Mouse (Mus musculus) kidney, adult 2 months (tissue): Measurements from ENCODE around the gene Ltbp1. TPM values are rescaled to one million over a fixed set of nuclear protein-coding genes. Genes with fewer than 3 reads are reported as not detected.

Experiments used
- DNase-seq: peaks from one replicate; pipeline ENCODE4 v3.0.0; 2021
- H3K27ac ChIP-seq: fragments of 200-500 bp; 2 replicates; pipeline ENCODE4 v1.5.1; 2012; ENCODE audit warnings: low read depth, low read length, control low read depth, inconsistent platforms; ENCODE audit not compliant: insufficient read depth
- H3K27me3 ChIP-seq: fragments of 200-500 bp; replicated peaks from 2 replicates; pipeline ENCODE4 v1.6.1; 2012; ENCODE audit warnings: mild to moderate bottlenecking, moderate library complexity, low read length, inconsistent platforms; ENCODE audit not compliant: control insufficient read depth, insufficient read depth
- H3K36me3 ChIP-seq: fragments of 200-500 bp; 2 replicates; pipeline ENCODE4 v1.6.1; 2012; ENCODE audit warnings: mild to moderate bottlenecking, moderate library complexity, low read length, inconsistent platforms; ENCODE audit not compliant: control insufficient read depth, insufficient read depth
- H3K4me1 ChIP-seq: fragments of 200-500 bp; 2 replicates; pipeline ENCODE4 v1.6.1; 2011; ENCODE audit warnings: low read length; ENCODE audit not compliant: control insufficient read depth, insufficient read depth
- H3K4me3 ChIP-seq: fragments of 200-500 bp; 2 replicates; pipeline ENCODE4 v1.5.1; 2011; ENCODE audit warnings: mild to moderate bottlenecking, low read depth, low read length, control low read depth; ENCODE audit not compliant: insufficient read depth
- CTCF ChIP-seq: fragments of 200-500 bp; conservative IDR thresholded peaks from 2 replicates; pipeline ENCODE4 v1.5.1; 2011; ENCODE audit warnings: low read depth, mild to moderate bottlenecking, control low read depth, low read length, moderate library complexity, mixed read lengths; ENCODE audit not compliant: insufficient read depth, insufficient read length
- POLR2A ChIP-seq: fragments of 200-500 bp; IDR thresholded peaks from one replicate; pipeline ENCODE4 v1.6.1; 2011; ENCODE audit warnings: low read depth, low read length, control low read depth
- WGBS: fragments of 180-500 bp; shearing (Covaris S2); methylation state at CpG from one replicate; pipeline ENCODE4 v1.1.7; 2018; 5-methylcytosine and 5-hydroxymethylcytosine counted together
- polyA plus RNA-seq: library from polyadenylated mRNA; depleted of rRNA; stranded (reverse); fragments of >200 nt; gene quantifications from 2 replicates; pipeline ENCODE4 v1.2.3, GENCODE M21; 2012

The Ltbp1 gene
- polyA plus RNA-seq, 1 experiment = 10.2 TPM

DNA sequence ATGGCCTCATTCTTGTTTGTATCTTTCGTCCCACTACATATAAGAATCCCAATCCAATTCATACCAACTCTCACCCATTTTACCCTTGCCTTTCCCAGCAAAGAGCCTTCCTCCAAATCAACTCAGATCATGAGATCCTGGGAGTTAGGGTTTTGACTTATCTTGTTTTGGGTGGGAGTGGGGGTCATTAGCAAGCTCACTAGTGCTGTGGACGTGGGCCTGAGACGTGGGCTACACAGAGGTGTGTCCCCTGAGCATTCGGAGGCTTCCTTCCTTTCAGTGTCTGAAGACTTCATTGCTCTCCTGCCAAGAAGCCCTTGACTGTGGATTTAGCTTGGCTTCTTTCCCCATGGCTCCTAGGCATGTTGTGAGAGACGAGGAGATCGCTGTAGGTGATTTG is 10.2 kb downstream of the Ltbp1 start:
- no peaks in the 10 kb centered on the region for H3K36me3 ChIP-seq
- H3K4me3 ChIP-seq = no peak overlapping the region
- WGBS = 81% methylated on average over 6 of the region's 6 CpGs
- TF ChIP-seq POLR2A (no peak), CTCF (no peak)
- no peak for DNase-seq
- peaks cover 2% of the 10 kb centered on the region; the same call in 1 of the 2 replicates for H3K4me1 ChIP-seq
- H3K27ac ChIP-seq = no peak overlapping the region
- no peaks in the 10 kb centered on the region for H3K27me3 ChIP-seq

DNA sequence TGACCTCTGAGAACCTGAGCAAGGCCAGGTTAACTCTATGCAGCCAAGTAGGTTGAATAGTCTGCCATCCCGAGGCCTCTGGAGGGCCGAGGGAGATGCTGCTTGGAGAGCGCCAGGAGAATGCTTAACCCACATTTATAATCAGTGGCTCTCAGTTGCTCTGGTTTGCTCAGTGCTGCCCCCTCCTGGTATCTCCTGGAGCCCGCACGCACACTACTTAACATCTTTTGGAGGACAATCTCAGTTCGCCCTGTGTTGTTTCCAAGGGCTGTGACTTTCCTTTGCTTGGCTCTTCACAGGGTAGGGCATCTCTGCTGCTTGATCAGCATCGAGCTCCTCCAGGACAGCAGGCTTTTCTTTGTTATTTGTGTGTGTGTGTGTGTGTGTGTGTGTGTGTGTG is 12.1 kb downstream of the Ltbp1 start:
- TF ChIP-seq POLR2A (no peak), CTCF (0 out of 2 replicates have a peak, but pooled peaks have one; percentile 28)
- Histone ChIP-seq H3K4me1 (peaks cover 2% of the 10 kb centered on the region; the same call in 1 of the 2 replicates), H3K36me3 (no peaks in the 10 kb centered on the region), H3K27me3 (no peaks in the 10 kb centered on the region), H3K4me3 (no peak overlapping the region), H3K27ac (no peak overlapping the region)
- 83% methylated on average over 7 of the region's 7 CpGs for WGBS
- no peak for DNase-seq

DNA sequence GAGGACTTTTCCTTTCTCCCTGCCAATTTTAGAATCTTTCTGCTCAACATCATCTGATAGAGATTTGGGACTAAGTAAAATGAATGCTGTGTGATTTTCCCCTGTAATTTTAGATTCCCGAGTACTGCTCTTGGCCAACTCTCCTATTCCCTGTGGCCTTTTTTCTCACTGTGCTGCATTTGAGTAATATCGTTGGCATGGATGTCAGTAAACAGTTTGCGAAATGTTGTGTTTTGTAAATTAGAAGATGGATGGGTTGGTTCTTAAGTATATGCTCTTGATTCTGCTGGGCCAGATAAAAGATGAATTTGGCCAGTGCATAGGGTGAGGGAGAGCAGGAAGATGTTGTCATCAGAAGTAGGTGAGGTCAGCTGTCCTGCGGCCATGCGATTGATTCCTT is 12.8 kb downstream of the Ltbp1 start:
- Histone ChIP-seq H3K36me3 (no peaks in the 10 kb centered on the region), H3K27ac (no peak overlapping the region), H3K4me3 (no peak overlapping the region), H3K4me1 (peaks cover 2% of the 10 kb centered on the region; the same call in 1 of the 2 replicates), H3K27me3 (no peaks in the 10 kb centered on the region)
- no peak for DNase-seq
- WGBS = 93% methylated on average over 5 of the region's 5 CpGs
- TF ChIP-seq CTCF (no peak), POLR2A (no peak)

DNA sequence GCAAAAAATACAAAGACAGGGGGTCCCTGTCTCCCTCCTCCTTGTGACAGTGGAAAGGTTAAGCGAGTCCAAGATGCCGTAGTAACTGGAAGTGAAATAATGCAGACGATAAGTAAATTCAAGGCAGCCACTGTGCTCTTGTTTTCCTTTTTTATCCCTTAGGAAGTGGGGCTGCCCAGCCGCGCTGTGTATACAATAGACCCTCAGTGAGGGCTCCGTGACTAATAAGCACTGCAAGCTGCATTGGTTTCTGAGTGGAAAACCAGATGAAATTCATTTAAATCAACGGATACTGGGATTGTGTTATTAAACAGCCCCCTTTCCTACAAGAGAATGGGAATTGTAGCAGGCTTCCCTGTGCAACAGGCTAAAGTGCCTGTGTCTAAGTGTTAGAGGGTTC is 14.7 kb downstream of the Ltbp1 start:
- no peak overlapping the region for H3K4me3 ChIP-seq
- no peaks in the 10 kb centered on the region for H3K27me3 ChIP-seq
- H3K36me3 ChIP-seq = no peaks in the 10 kb centered on the region
- peaks cover 2% of the 10 kb centered on the region; the same call in 1 of the 2 replicates for H3K4me1 ChIP-seq
- DNase-seq = no peak
- H3K27ac ChIP-seq = no peak overlapping the region
- TF ChIP-seq CTCF (no peak), POLR2A (no peak)
- 81% methylated on average over 7 of the region's 7 CpGs for WGBS

DNA sequence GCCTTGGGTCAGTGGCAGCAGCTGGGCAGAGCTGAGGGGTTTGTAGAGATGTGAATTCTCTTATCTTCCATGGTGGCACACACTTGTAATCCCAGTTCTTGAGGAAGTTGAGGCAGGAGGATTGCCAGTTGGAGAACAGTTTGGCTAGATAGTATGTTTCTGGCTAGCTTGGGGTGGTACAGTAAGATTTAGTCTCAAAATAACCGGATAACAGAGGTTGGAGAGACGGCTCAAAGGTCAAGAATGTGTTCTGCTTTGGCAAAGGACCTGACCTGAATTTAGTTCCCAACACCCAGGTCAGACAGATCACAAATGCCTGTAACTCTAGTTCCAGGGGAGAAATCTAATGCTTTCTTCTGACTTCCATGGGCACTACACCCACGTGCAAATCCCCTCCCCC is 15.3 kb downstream of the Ltbp1 start:
- TF ChIP-seq POLR2A (no peak), CTCF (no peak)
- no peaks in the 10 kb centered on the region for H3K36me3 ChIP-seq
- H3K4me1 ChIP-seq = peaks cover 2% of the 10 kb centered on the region; the same call in 1 of the 2 replicates
- DNase-seq = peak; percentile 63
- 38% methylated on average over 3 of the region's 3 CpGs for WGBS
- no peak overlapping the region for H3K27ac ChIP-seq
- no peak overlapping the region for H3K4me3 ChIP-seq
- no peaks in the 10 kb centered on the region for H3K27me3 ChIP-seq

DNA sequence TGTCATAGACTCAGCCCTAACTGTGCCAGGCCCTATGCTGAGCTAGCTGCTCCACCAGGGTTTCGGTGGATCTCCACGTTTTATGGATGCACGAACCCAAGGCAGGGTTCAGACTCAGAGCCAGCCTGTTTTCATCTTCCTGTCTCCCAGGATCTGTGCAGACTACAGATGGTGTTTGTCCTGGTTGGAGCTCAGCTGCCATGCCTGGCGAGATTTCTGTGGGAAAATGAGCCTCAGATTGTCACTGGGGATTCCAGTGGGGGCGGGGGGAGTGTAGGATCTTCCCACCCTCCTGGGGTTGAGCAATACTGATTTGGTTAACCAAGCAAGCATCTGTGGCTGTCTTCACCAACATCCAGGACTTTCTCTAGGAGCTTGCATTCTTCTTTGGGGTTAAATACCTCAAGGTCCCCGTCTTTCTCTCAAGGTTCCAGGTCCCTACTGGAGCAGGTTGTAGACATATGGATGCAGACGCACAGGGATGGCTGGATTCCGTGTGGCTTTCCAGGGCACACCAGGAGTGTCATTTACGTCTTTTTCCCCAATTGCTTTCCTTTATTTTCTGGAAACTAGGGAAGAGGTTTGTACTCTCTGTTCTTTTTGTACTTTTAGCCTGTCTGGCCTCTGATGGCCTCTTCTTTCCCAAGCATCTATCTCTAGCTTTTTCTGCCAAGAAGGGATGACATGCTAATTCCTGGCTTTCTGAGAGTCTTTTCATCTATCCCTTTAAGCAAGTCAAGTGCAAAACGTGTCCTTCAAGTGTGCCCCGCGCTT is 22.2 kb downstream of the Ltbp1 start:
- TF ChIP-seq CTCF = no peak
- Histone ChIP-seq H3K36me3 (no peaks in the 10 kb centered on the region), H3K27ac (no peak overlapping the region), H3K4me1 (no peaks in the 10 kb centered on the region), H3K4me3 (no peak overlapping the region), H3K27me3 (no peaks in the 10 kb centered on the region)
- 81% methylated on average over 12 of the region's 12 CpGs for WGBS
- no peak for DNase-seq

DNA sequence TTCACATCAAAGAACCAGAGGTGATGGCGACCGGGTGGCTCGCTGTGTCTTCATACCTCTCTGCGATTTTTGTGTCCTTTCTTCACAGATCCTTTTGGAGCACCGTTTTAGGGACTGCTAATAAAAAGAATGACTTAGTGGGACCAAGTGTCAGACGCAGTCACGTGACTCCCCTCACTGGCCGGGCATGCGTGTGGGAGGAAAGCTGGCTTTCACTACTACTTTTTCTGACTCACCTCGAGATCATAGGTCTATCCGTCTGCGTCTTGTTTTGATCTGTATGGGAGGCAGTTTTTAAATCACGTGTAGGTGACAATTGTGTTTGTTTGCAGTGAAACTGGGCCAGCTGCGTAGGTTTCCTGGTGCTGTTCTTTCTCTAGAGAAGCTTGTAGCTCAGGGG is 28.0 kb downstream of the Ltbp1 start:
- DNase-seq = no peak
- no peaks in the 10 kb centered on the region for H3K27me3 ChIP-seq
- H3K27ac ChIP-seq = no peak overlapping the region
- no peaks in the 10 kb centered on the region for H3K36me3 ChIP-seq
- H3K4me1 ChIP-seq = no peaks in the 10 kb centered on the region
- 49% methylated on average over 14 of the region's 14 CpGs for WGBS
- no peak for TF ChIP-seq CTCF
- TF ChIP-seq POLR2A = no peak
- H3K4me3 ChIP-seq = no peak overlapping the region
